Mouse (Mus musculus) kidney, postnatal 14 days (tissue): ENCODE measurements around the gene Sh3bgrl3.
A peak's percentile ranks its signal among the peaks of the same experiment; 100 is the strongest.
"Not testable (repeated sequence)": the region's sequence is repeated elsewhere in the genome, so short reads cannot be mapped to it uniquely, and the experiment has no call there.

Experiments used
- DNase-seq: peaks from one replicate; pipeline ENCODE4 v3.0.0; 2022; ENCODE audit warnings: mixed read lengths

Gene Sh3bgrl3

DNA sequence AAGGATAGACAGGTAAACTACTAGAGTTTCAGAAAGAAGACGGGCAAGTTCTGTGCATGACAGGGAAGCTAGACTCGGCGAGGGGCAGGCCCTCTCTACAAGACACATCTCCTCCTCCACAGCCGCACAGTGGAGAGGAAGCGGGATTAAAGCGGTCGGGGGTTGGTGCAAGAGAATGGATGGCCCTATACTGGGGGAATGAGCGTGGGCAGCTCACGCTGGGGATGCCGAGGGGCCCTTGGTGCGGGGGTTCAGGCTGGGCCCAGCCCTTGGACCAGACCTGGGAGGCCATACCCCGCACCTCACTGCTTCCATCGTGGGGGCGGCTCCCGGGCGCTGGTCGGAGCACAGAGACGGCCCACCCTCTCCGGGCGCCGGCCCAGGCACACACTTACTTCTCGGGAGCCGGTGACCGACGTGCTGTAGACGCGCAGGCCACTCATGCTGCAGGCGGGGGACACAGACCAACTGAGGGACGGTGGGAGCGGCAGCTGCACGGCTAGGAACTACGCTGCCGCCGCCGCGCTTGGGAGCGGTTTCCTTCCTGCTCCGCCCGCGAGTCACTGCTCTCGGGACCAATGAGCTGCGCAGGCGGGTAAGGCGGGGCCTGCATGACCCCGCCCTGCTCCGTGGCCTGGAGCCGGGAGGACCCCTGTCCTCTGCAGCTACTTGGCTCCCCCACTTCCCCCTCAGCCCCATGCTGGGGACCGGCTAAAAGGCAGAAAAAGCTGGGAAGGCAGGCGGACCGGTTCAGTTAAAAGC lies at the start of gene Sh3bgrl3:
Sh3bgrl3 (minus strand) TSS at position 569 of the 762 bp plus-strand sequence.
- peak; percentile 93 for DNase-seq

DNA sequence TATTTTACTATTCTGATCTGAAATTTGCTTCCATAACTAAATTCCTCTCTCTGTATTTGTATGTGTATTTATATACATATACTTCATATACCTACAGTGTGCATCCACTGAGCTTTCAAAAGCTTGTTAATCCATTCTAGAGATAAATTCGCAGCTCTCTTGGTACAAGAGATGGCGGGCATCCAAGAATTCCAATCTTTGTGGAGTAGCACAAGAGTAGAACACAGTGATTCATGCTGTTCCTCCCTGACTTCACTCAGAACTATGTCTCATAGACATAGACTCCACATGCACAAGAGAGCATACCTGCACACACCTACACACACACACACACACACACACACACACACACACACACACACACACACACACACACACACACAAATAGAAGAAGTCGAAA lies 43.8 kb upstream of the Sh3bgrl3 start:
- DNase-seq: no peak

DNA sequence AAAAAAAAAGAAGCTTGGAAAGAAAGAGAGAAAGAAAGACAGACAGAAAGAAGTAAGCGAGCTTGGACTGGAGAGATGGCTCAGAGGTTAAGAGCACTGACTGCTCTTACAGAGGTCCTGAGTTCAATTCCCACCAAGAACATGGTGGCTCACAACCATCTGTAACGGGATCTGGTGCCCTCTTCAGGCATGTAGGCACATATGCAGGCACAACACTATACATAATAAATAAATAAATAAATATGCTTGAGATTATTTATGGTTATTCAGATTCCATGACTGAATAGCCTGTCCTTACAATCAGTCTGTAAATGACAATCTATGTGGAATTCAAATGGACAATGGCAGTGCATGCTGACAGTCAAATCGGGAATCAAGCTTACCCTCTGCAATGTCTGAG lies 38.3 kb upstream of the Sh3bgrl3 start:
- DNase-seq: no peak

DNA sequence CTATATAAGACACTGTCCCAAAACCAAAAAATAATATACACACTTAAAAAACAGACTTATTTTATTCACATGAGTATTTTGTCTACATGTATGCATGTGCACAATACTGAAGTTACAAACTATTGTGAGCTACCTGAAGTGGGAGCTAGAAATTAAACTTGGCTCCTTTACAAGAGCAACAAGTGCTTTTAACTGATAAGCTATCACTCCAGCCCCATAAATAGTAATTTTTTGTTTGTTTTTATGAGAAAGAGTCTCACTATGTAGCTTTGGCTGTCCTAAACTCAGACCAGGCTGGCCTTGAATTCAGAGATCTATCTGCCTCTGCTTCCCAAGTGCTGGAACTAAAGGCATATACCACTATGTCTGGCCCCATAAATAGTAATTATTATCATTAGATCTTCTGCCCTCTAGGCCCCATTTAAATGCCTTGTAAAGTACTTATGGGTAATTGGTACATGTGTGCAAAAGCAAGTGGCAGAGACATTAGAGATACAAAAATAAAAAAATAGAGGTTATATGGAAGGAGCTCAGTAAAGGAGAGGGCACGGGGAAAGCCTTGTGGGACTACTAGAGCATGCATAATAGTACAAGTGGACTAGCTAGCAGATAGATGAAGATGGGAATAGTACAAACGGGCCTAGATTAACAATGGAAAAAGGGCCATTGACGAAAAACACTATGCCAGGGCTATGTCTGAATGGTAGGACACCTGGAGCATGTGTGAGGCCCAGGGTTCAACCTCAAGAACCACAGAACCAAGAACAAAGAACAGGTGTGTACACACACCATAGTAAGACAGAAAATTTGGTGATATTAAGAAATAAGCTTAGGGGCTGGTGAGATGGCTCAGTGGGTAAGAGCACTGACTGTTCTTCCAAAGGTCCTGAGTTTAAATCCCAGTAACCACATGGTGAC lies 37.2 kb upstream of the Sh3bgrl3 start:
- DNase-seq: no peak

DNA sequence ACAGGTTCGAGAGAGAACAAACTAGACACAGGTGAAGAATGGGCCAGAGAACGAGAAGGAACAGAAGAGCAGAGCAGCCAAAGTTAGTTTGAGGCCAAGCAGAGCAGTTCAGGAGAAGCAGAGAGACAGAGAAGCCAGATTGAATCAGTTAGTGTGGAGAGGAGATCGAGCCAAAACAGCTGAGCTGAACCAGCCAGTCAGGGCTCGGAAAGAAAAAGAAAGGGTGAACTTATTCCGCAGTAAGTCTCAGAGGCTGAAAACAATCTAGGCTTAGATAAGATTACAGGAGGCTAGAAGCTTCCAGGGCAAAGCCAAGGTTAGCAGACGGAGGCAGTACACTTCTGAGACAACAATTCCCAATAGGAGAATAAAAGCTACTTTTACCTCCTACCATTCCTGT lies 36.4 kb upstream of the Sh3bgrl3 start:
- no peak for DNase-seq

DNA sequence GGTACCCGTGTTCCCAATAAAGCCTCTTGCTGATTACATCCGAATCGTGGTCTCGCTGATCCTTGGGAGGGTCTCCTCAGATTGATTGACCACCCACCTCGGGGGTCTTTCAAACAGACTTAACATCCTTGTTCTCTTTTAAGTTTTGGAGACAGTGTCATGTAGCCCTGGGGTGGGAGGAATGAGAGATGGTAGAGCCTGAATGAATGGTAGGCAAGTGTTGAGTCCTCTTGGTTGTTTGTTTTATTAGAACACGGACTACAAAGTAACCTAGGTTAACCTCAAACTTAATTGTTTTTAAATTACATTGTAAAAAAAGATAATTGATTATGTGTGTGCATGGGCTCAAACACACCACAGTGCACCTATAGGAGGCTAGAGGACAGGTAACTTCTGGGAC lies 36.0 kb upstream of the Sh3bgrl3 start:
- no peak for DNase-seq

DNA sequence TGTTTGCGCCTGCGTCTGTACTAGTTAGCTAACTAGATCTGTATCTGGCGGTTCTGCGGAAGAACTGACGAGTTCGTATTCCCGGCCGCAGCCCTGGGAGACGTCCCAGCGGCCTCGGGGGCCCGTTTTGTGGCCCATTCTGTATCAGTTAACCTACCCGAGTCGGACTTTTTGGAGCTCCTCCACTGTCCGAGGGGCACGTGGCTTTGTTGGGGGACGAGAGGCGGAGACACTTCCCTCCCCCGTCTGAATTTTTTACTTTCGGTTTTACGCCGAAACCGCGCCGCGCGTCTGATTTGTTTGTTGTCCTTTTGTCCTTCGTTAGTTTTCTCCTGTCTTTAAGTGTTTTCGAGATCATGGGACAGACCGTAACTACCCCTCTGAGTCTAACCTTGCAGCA lies 31.5 kb upstream of the Sh3bgrl3 start:
- DNase-seq: peak; percentile 27

DNA sequence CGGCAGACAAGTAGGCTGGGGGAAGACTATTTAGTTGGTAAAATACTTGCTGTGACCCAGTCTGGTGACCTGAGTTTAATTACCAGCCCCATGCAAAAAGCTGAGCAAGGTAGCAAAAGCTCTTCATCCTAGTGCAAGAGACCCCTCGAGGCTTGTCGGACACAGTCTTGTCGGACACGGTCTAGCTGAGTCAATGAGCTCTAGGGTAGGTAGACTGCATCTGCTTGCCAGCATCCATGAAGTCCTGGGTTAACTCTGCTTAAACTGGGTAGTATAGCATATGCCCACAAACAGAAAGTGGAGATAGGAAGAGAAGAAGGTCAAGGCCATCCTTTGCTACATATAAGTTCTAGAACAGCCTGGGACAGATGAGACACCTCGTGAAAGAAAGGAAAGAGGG lies 30.2 kb upstream of the Sh3bgrl3 start:
- DNase-seq: no peak

DNA sequence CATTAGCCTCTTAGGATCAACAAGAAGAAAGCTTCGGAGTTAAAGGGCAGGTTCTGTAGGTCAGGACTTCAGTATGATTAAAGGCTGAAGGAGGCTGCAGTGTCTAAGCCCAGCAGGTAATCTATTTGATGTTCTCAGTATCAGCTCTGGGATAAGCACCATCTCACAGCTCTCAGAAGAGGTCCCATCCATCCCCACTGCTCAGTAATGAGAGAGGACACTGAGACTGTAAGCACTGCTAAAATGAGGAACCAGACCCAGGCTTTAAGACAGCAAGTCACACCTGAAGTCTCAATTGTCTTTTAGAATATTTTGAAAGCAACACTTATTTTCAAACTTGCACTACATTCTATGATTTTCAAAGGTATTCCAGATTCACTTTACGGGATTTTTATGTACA lies 29.0 kb upstream of the Sh3bgrl3 start:
- no peak for DNase-seq

DNA sequence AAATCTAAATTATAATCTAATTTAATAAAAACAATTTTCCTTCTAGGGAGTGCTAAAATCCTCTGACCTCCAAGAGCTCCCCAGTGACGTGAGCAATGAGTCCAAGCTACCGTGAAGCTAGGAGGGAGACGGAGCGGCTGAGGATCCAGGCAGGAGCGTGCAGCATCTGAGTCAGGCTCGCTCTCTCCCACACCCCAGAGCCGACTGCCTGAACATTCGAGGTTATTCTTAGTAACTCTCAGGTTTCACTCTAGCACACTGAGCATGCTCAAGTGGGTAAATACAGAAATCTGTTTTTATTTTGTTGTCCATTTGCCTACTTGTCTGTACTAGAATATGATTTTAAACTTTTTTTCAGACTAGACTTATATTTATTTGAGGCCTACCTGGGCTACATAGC lies 28.2 kb upstream of the Sh3bgrl3 start:
- no peak for DNase-seq

DNA sequence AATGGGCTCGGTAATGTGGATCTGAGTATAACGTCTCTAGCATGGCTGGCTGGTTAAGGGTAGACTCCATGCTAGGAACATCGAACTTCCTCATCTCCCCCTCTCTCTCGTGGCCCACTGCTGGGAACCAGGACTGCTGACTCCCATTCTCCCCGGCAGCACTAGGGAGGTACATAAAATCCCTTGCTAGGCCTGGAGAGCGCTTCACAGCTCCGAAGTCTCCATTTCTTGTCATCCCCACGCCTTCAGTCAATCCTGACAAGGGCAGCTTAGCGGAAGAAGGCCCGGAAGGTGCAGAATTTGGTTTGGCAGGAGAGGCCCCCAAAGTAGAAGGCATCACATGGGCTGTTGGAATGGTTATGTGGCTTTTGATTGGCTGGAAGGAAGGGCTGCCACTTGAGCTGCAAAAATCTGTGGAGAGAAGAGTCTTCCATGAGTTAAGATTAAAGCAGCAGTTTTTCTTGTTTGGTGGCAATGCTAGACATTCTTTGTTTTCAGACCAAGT lies 27.4 kb upstream of the Sh3bgrl3 start:
- DNase-seq: no peak

DNA sequence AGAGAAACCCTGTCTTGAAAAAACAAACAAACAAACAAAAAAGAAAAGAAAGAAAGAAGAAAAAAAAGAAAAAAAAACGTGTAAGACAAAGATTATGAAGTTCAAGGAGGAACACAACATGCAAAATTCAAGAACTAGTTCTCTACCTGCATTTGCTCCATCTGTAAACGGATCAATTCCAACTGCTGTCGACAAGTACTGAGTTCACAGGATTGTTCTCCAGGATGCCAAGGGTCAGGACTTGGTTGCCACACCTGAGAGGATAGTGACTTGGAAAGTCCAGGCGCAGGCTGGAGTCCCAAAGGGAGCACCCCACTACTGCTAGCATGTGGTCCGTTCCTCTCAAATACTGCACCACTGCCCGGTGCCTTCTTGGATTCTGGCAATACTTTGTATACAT lies 26.9 kb upstream of the Sh3bgrl3 start:
- DNase-seq: no peak

DNA sequence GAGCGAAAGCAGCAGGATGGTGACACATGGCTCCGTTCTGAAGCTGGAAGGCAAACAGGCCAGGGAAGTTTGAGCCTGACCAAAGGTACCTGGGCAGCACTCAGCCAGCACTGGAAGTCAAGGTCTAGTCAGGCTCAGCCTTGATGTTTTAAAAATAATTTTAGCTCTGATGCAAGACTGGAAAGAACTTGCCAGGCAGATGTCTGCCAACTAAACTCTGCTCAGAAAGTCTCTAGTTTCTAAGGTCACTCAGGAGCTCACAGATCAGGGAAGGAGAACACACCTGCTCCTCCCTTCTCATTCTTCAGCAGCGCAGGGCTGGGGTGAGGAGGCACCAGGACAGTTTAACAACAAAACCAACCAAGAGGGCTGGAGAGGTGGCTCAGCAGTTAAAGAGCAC lies 25.8 kb upstream of the Sh3bgrl3 start:
- DNase-seq: peak; percentile 28

DNA sequence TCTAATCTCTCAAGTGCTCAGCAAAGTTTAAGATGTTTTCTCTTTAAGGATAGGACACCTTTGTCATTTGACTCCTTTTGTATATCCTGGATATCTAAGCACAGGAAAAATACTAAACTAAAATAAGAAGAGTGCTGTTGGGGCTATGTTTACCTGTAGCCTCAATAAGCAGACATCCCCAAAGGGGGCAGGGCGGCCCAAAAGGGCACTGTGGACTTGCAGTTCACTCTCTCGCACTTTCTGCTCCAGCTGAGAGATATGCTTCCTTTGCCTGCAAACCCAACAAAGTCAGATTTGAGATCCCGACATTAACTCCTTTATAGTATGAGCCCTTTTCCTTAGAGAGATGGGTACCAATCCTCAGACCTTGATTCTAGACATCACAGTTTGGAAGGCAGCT lies 25.1 kb upstream of the Sh3bgrl3 start:
- DNase-seq: no peak

DNA sequence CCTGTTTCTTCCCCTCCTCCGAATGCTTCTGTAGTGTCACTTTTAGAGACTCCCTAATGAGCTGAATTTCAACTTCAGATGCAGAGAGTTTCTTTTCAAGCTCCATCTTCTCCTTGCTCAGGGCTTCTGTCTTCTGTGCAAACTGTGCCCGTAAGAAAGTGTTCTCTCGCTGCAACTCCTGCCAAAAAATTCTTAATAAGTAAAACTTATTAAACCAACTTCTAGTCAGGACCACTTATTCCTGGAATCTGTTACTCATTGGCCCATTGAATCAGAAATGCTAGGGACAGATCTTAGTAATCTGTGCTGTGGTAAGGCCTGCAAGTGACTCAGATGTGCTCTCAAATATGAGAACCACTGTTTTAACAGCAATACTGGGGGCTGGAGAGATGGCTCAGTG lies 23.5 kb upstream of the Sh3bgrl3 start:
- no peak for DNase-seq

DNA sequence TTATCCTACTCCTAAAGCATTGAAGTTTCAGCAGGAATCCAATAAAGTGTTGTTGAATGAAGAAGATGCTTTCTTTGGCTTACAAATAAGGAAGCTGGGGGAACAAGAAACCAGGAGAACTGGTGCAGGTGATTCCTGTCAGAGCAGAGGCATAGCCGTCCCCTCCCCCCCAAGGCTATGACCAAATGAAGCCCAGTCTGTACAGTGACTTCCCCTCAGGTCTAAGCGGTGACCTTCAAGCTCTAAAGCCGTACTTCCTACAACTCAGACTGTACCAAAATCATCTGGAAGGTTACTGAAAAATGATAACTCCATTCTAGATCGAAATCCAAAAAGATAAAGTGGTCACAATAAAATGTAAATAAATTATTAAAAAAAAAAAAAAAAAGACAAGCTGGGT lies 20.8 kb upstream of the Sh3bgrl3 start:
- DNase-seq: no peak

DNA sequence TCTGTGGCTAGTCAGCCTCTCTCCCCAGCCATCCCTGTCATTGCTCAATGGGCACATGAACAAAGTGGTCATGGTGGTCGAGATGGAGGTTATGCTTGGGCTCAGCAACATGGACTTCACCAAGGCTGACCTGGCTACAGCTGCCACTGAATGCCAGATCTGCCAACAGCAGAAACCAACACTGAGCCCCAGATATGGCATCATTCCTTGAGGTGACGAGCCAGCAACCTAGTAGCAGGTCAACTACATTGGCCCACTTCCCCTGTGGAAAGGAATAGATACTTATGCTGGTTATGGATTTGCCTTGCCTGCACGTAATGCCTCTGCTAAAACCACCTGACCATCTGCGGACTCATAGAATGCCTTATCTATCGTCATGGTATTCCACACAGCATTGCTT lies 15.7 kb upstream of the Sh3bgrl3 start:
- DNase-seq: not testable (repeated sequence)

DNA sequence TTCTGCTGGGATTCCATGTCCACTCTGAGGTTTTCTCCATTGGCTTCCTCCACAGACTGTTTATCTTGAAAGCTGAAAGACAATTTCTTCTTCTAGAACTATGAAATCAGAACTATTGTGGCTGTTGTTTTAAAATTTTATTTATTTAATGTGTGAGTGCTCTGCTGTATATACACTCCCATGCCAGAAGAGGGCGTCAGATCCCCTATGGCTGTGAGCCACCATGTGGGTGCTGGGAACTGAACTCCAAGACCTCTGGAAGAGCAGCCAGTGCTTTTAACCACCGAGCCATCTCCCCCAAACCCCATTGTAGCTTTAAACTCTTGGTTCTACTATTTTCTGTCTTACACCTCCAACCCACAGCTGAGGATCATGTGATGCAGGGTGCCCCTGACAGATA lies 10.3 kb upstream of the Sh3bgrl3 start:
- no peak for DNase-seq

DNA sequence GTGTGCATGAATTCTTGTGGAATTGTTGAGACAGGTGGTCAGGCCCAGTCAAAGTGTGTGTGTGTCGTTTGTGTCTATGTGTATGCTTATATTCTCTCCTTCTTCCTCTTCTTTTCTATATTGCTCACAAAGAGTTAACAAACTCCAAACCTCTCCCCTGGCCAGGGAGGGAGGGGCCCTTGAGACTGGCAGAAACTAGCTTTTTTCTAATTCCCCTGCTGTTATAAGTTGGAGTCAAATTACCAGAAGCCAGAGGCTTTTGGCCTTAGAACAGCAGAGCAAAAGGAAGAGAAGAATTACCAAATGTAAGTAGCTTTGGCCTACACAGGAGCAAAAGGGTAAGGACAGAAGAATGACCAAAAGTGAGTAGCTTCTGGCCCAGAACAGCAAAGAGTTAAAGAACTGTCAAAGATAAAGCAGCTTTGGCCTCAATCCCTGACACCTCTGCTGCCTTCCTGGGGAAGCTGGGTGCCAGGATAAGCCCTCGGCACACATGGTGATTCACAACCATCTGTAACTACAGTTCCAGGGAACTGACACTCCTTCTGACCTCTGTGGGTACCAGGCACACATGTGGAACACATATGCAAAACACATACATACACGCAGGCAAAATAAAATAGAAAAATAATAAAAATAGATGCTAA lies 7.8 kb upstream of the Sh3bgrl3 start:
- DNase-seq: no peak

DNA sequence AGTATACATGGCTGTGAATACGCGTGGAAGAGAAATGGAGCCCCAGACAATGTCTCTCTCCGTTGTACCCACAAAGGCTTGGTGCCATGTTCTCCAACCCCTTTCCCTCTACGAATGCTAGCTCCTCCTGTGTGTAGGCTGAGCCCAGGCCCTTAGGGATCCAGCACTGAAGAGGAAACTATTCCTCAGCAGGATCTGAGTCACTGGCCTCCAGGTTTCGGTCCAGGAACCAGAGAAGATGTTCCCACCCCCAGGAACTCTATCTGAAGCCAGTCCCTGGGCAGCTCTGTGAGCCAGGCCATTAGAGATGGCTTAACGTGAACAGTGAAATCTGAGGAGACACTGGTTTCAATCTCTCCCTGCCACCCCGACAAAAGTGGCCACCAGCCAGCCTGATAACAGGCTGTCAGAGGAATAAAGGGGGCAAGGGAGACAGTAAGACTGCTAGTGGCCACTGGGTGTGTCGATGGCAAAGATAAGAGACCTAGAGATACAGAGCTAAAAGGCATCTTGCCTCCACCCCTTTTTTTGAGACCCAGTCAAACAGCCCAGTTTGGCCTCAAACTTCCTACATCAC lies 4.0 kb upstream of the Sh3bgrl3 start:
- DNase-seq: no peak

DNA sequence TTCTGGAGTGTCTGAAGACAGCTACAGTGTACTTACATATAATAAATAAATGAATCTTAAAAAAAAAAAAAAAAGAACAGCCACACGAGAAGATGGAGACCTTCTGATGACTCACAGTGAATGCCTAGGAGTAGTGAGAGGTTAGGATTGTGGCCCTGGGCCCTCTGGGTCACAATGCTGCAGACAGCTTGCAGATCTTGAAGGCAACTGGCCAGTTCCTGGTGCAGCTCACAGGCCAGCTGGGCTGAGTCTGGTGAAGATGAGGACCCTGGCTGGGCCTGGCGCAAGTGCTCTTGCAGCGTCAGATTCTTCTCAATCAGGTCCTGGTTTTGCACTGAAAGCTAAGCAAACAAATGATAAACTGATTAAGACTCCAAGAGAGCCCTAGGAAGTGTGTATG lies 3.5 kb upstream of the Sh3bgrl3 start:
- DNase-seq: no peak

DNA sequence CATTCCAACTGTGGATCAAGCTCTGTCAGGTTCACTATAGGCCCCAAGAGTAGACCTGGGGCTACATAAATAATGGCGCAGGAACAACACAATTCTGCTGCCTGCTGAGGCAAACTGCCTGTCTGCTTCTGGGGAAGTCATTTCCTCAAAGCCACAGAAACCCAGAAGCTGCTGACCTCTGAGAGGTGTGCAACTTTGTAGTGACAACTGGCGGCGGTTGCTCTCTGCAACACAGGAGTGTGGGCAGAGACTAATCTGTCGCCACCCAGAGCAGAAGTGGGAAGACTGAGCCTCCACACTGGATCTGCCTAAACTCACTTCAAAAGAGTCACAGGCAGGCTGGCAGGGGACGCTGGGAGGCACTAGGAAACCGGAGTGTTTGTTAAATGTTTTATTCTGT lies 893 bp upstream of the Sh3bgrl3 start:
- DNase-seq: no peak

DNA sequence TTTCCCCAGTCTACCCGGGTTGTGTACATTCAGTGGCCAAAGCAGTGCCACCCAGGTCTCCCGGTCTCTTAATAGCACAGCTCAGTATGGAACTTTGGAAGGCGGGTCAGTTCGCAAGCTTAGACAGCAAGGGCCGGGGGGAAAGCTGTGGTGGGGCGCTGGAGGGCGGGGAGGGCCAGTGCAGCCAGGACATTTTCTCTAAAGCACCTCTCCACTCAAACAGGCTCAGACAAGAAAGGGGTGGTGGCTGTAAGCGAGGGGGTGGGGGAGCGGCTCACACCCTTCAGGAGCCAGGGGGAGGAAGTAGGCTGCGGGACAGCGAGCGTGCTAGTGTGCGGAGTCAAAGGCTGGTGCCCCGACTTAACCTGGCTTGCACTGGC lies 384 bp upstream of the Sh3bgrl3 start:
- no peak for DNase-seq
